Mouse (Mus musculus): ENCODE data around the gene Gm28998. TPM values are rescaled to one million over a fixed set of nuclear protein-coding genes. Genes with fewer than 3 reads are reported as not detected.
"Not testable (repeated sequence)": the region's sequence is repeated elsewhere in the genome, so short reads cannot be mapped to it uniquely, and the experiment has no call there.

Gene Gm28998
- total RNA-seq (2021), result not detected
- long read RNA-seq, experiment 1, result 0 reads
- long read RNA-seq, experiment 2, result 0 reads

GRCm38 (mm10) chrY:7253487-7253886, at the start of gene Gm28998:
Gene Gm28998 (plus strand): TSS chrY:7253787.
- DNase-seq (ENCODE audit: low spot score), result not testable (repeated sequence)

Other genes starting within 250 kb of the Gm28998 start
- gene Gm21244, start 84.5 kb upstream of the Gm28998 start, total RNA-seq (2021), result not detected
- not detected for gene Gm21788, start 151.2 kb downstream of the Gm28998 start, total RNA-seq (2021)